Mouse (Mus musculus): ENCODE results near the gene Lyar.

DNA sequence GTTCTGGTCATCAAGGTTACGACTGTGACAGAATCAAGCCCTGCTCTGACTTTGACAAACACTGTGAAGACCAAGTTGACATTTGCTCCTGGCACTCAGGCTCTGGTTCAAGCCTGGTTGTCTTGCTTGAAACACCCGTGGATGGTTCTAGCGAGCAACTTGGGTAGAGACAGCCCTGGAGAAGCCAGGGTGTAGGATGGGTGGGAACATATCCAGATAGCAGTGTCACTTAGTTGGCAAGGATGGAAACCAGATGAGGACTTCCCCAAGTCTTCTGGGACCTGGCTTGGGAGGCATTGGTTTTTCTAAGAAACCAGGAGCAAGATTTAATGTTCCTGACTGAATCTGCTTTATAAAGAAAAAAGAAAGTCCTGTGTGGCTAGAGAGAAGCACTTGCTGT, 50.7 kb downstream of the Lyar start:
- no peak for TF ChIP-seq CTCF (IDR thresholded peaks at IDR 0.05; ENCODE audit: low read depth, low read length)
- no peak for TF ChIP-seq POLR2A (IDR thresholded peaks at IDR 0.05; ENCODE audit: borderline replicate concordance, low read depth, low read length)

Measured in bone marrow macrophage, adult 2 months (primary cell).